Mouse (Mus musculus) MEL (cell line): Measurements from ENCODE around the gene Tprkb. TPM values are rescaled to one million over a fixed set of nuclear protein-coding genes. Genes with fewer than 3 reads are reported as not detected.
"Not testable (repeated sequence)": the region's sequence is repeated elsewhere in the genome, so short reads cannot be mapped to it uniquely, and the experiment has no call there.

ENCODE experiments used
- DNase-seq: peaks from one replicate; pipeline ENCODE4 v3.0.0; 2011; ENCODE audit warnings: low read depth, low spot score
- H3K27ac ChIP-seq: 2 replicates; pipeline ENCODE4 v1.5.1; 2012; ENCODE audit warnings: low read depth, mild to moderate bottlenecking, control low read depth, low read length, moderate library complexity; ENCODE audit not compliant: control insufficient read depth
- H3K27me3 ChIP-seq, 2 experiments: fragments of 150-350 bp in 1 of 2; sonication (generic) in 1 of 2; 2 replicates each; pipeline ENCODE4 v1.6.1; 2012; ENCODE audit warnings: low read length in 2 of 2, mild to moderate bottlenecking in 2 of 2, improper control_type of control experiment in 1 of 2, moderate library complexity in 1 of 2; ENCODE audit not compliant: insufficient read depth in 2 of 2, control insufficient read depth in 1 of 2
- H3K36me3 ChIP-seq, 2 experiments: 2 replicates each; pipeline ENCODE4 v1.6.1; 2012 to 2014; ENCODE audit warnings: low read length in 2 of 2, improper control_type of control experiment in 1 of 2, inconsistent platforms in 1 of 2, mild to moderate bottlenecking in 1 of 2; ENCODE audit not compliant: insufficient read depth in 2 of 2, control insufficient read depth in 1 of 2
- H3K4me1 ChIP-seq, 2 experiments: fragments of 150-350 bp in 1 of 2; sonication (generic) in 1 of 2; 2 replicates each; pipeline ENCODE4 v1.6.1; 2012; ENCODE audit warnings: low read length in 2 of 2, improper control_type of control experiment in 1 of 2, mild to moderate bottlenecking in 1 of 2; ENCODE audit not compliant: insufficient read depth in 2 of 2, control insufficient read depth in 1 of 2
- H3K4me3 ChIP-seq, 2 experiments: fragments of 150-350 bp in 1 of 2; sonication (generic) in 1 of 2; 2 replicates each; pipeline ENCODE4 v1.5.1; 2012; ENCODE audit warnings: low read depth in 2 of 2, low read length in 2 of 2, mild to moderate bottlenecking in 2 of 2, moderate library complexity in 2 of 2, control low read depth in 1 of 2, improper control_type of control experiment in 1 of 2; ENCODE audit not compliant: control insufficient read depth in 1 of 2, insufficient read depth in 1 of 2
- H3K79me2 ChIP-seq: 2 replicates; pipeline ENCODE4 v1.6.1; 2012; ENCODE audit warnings: mild to moderate bottlenecking, low read length, moderate library complexity; ENCODE audit not compliant: control insufficient read depth, poor library complexity, insufficient read depth
- H3K9ac ChIP-seq: 2 replicates; pipeline ENCODE4 v1.6.1; 2012; ENCODE audit warnings: low read depth, mild to moderate bottlenecking, control low read depth, low read length, moderate library complexity; ENCODE audit not compliant: control insufficient read depth, poor library complexity, severe bottlenecking
- H3K9me3 ChIP-seq: fragments of 150-350 bp; sonication (generic); replicated peaks from 2 replicates; pipeline ENCODE4 v1.6.1; 2012; ENCODE audit warnings: mild to moderate bottlenecking, low read length, improper control_type of control experiment, moderate library complexity; ENCODE audit not compliant: insufficient read depth
- CTCF ChIP-seq, 3 experiments: IDR thresholded peaks in 2 of 3; conservative IDR thresholded peaks in 1 of 3; 2 replicates each; pipeline ENCODE4 v1.5.1; 2011 to 2012; ENCODE audit warnings: low read length in 3 of 3, low read depth in 2 of 3, mild to moderate bottlenecking in 2 of 3, improper control_type of control experiment in 1 of 3, inconsistent platforms in 1 of 3, mixed read lengths in 1 of 3, moderate library complexity in 1 of 3; ENCODE audit not compliant: control insufficient read depth in 1 of 3, insufficient read depth in 1 of 3, poor library complexity in 1 of 3, severe bottlenecking in 1 of 3
- ELF1 ChIP-seq: IDR thresholded peaks from 2 replicates; pipeline ENCODE4 v1.6.1; 2014; ENCODE audit warnings: low read depth, mild to moderate bottlenecking, inconsistent platforms, low read length, improper control_type of control experiment, moderate library complexity
- EP300 ChIP-seq, 2 experiments: IDR thresholded peaks; 2 replicates each; pipeline ENCODE4 v1.6.1; 2011; ENCODE audit warnings: improper control_type of control experiment in 2 of 2, low read length in 2 of 2, low read depth in 1 of 2, mild to moderate bottlenecking in 1 of 2
- ETS1 ChIP-seq: IDR thresholded peaks from 2 replicates; pipeline ENCODE4 v1.6.1; 2012; ENCODE audit warnings: low read depth, mild to moderate bottlenecking, inconsistent platforms, low read length, improper control_type of control experiment, moderate library complexity
- GATA1 ChIP-seq: IDR thresholded peaks from 2 replicates; pipeline ENCODE4 v1.6.1; 2011; ENCODE audit warnings: low read depth, low read length, improper control_type of control experiment
- HCFC1 ChIP-seq: IDR thresholded peaks from 2 replicates; pipeline ENCODE4 v1.6.1; 2012; ENCODE audit warnings: low read depth, mild to moderate bottlenecking, inconsistent platforms, low read length, improper control_type of control experiment, moderate library complexity
- MAFK ChIP-seq: IDR thresholded peaks from 2 replicates; pipeline ENCODE4 v1.6.1; 2011; ENCODE audit warnings: low read depth, mild to moderate bottlenecking, low read length, improper control_type of control experiment, borderline replicate concordance
- MAX ChIP-seq: IDR thresholded peaks from 2 replicates; pipeline ENCODE4 v1.6.1; 2011; ENCODE audit warnings: low read length, improper control_type of control experiment
- MAZ ChIP-seq: IDR thresholded peaks from 2 replicates; pipeline ENCODE4 v1.6.1; 2012; ENCODE audit warnings: low read depth, mild to moderate bottlenecking, inconsistent platforms, low read length, improper control_type of control experiment
- MXI1 ChIP-seq: IDR thresholded peaks from 2 replicates; pipeline ENCODE4 v1.6.1; 2011; ENCODE audit warnings: mild to moderate bottlenecking, low read depth, low read length, improper control_type of control experiment
- MYC ChIP-seq: IDR thresholded peaks from 2 replicates; pipeline ENCODE4 v1.6.1; 2011; ENCODE audit warnings: low read depth, mild to moderate bottlenecking, low read length, improper control_type of control experiment, moderate library complexity
- NRF1 ChIP-seq: IDR thresholded peaks from 2 replicates; pipeline ENCODE4 v1.6.1; 2014; ENCODE audit warnings: low read depth, mild to moderate bottlenecking, inconsistent platforms, low read length, improper control_type of control experiment, moderate library complexity; ENCODE audit not compliant: poor library complexity, insufficient read depth, severe bottlenecking
- POLR2A ChIP-seq, 2 experiments: IDR thresholded peaks; 2 replicates each; pipeline ENCODE4 v1.6.1; 2011 to 2012; ENCODE audit warnings: low read length in 2 of 2, mild to moderate bottlenecking in 2 of 2, control low read depth in 1 of 2, improper control_type of control experiment in 1 of 2, low read depth in 1 of 2, moderate library complexity in 1 of 2; ENCODE audit not compliant: control insufficient read depth in 1 of 2, insufficient read depth in 1 of 2, poor library complexity in 1 of 2
- POLR2AphosphoS2 ChIP-seq: IDR thresholded peaks from 2 replicates; pipeline ENCODE4 v1.6.1; 2011; ENCODE audit warnings: low read length, improper control_type of control experiment
- POLR2AphosphoS5 ChIP-seq: IDR thresholded peaks from 2 replicates; pipeline ENCODE4 v1.6.1; 2012; ENCODE audit warnings: low read depth, borderline replicate concordance, mild to moderate bottlenecking, inconsistent platforms, low read length, moderate library complexity, mixed read lengths
- SIN3A ChIP-seq: IDR thresholded peaks from 2 replicates; pipeline ENCODE4 v1.6.1; 2012; ENCODE audit warnings: low read length, improper control_type of control experiment, inconsistent platforms
- SMC3 ChIP-seq: IDR thresholded peaks from 2 replicates; pipeline ENCODE4 v1.6.1; 2011; ENCODE audit warnings: low read depth, low read length, improper control_type of control experiment
- TAL1 ChIP-seq: IDR thresholded peaks from 2 replicates; pipeline ENCODE4 v1.6.1; 2012; ENCODE audit warnings: mild to moderate bottlenecking, inconsistent platforms, low read length, moderate library complexity, mixed read lengths
- TBP ChIP-seq: IDR thresholded peaks from 2 replicates; pipeline ENCODE4 v1.8.0; 2011; ENCODE audit warnings: low read depth, low read length, improper control_type of control experiment
- TCF12 ChIP-seq: IDR thresholded peaks from 2 replicates; pipeline ENCODE4 v1.6.1; 2014; ENCODE audit warnings: low read depth, mild to moderate bottlenecking, inconsistent platforms, low read length, improper control_type of control experiment, moderate library complexity
- UBTF ChIP-seq: IDR thresholded peaks from 2 replicates; pipeline ENCODE4 v1.6.1; 2012; ENCODE audit warnings: low read depth, mild to moderate bottlenecking, inconsistent platforms, low read length, improper control_type of control experiment, moderate library complexity, borderline replicate concordance; ENCODE audit not compliant: insufficient read depth
- USF1 ChIP-seq: IDR thresholded peaks from 2 replicates; pipeline ENCODE4 v1.6.1; 2014; ENCODE audit warnings: low read depth, mild to moderate bottlenecking, inconsistent platforms, low read length, improper control_type of control experiment, moderate library complexity
- polyA plus RNA-seq, 2 experiments: library from polyadenylated mRNA; stranded (reverse) in 1 of 2; unstranded in 1 of 2; fragments of >175 nt in 1 of 2; fragments of >200 nt in 1 of 2; gene quantifications; 2 replicates each; pipeline versions ENCODE4 v1.2.1 to v1.2.4; 2012; ENCODE audit warnings: low replicate concordance in 2 of 2, low read depth in 1 of 2; ENCODE audit not compliant: insufficient read length in 2 of 2, insufficient read depth in 1 of 2, missing spikeins in 1 of 2
- total RNA-seq: library from RNA; depleted of rRNA; stranded (reverse); fragments of 300-350 nt; gene quantifications from 2 replicates; pipeline ENCODE4 v1.2.3, GENCODE M21; 2012

Tprkb gene
- total and polyA plus RNA-seq, 3 experiments: 66.5 to 87.6 (median 85.1) TPM

DNA sequence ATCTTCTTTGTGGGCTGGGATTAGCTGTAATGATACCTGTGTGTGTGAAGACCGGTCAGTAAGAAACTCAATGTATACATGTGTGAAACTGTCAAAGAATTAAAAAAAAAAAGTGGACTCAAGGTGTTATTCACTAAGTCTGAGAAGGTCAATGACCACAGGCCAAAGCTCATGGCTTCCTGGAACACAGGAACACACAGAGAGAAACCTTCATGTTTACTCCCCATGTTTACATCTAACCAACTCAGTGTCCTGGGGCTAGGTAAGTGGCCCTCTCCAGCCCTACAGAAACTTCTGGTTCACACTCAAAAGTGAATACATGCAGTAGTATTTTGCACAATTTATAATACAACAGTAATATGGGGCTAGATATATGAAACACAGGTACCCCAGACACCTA, 2.0 kb upstream of the Tprkb start:
- Histone ChIP-seq H3K27me3 (no peaks in the 10 kb centered on the region), H3K4me3 (no peak overlapping the region), H3K27ac (no peak overlapping the region), H3K79me2 (peaks cover under 1% of the 10 kb centered on the region; the same call in 1 of the 2 replicates), H3K9me3 (no peaks in the 10 kb centered on the region), H3K36me3 (peaks cover 0 to 12% of the 10 kb centered on the region in 2 experiments; a peak in 2 of 4 replicates), H3K9ac (no peak overlapping the region), H3K4me1 (peaks cover 6% of the 10 kb centered on the region in 2 experiments; a peak in 3 of 4 replicates)
- TF ChIP-seq GATA1 (no peak), USF1 (no peak), MAZ (no peak), MAFK (no peak), NRF1 (no peak), POLR2AphosphoS2 (no peak), ETS1 (no peak), POLR2AphosphoS5 (no peak), SMC3 (no peak)
- no peak for DNase-seq

DNA sequence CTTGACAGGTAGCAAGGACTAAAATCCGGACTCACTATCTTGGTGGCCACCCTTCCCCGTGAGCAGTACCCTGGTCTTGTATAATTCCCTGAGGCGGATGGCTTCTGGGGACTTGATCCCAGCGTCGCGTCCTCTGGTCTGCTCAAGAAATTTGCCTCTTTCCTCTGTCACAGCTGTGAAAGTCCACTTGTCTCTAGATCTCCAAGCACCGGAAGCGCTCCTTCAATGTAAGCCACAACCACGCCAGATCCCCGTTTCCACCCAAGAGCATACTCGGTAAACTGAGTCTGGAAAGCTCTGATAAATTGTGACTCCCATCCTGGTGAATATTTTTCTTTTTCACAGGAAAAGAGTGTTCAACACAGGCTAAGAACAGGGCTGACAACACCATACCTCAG, 3.5 kb downstream of the Tprkb start:
- Histone ChIP-seq H3K9me3 (no peaks in the 10 kb centered on the region), H3K79me2 (peaks cover 12% of the 10 kb centered on the region), H3K27ac (peak overlapping the region; percentile 77), H3K36me3 (peaks cover 0 to 9% of the 10 kb centered on the region in 2 experiments; a peak in 3 of 4 replicates), H3K27me3 (no peaks in the 10 kb centered on the region), H3K4me3 (peak overlapping the region; percentile 71 to 80), H3K9ac (peak overlapping the region; percentile 73), H3K4me1 (peaks cover 9% of the 10 kb centered on the region in 2 experiments; a peak in 3 of 4 replicates)
- peak; percentile 66 for DNase-seq
- TF ChIP-seq UBTF (no peak), MAX (no peak), ETS1 (0 out of 2 replicates have a peak, but pooled peaks have one; percentile 26)

DNA sequence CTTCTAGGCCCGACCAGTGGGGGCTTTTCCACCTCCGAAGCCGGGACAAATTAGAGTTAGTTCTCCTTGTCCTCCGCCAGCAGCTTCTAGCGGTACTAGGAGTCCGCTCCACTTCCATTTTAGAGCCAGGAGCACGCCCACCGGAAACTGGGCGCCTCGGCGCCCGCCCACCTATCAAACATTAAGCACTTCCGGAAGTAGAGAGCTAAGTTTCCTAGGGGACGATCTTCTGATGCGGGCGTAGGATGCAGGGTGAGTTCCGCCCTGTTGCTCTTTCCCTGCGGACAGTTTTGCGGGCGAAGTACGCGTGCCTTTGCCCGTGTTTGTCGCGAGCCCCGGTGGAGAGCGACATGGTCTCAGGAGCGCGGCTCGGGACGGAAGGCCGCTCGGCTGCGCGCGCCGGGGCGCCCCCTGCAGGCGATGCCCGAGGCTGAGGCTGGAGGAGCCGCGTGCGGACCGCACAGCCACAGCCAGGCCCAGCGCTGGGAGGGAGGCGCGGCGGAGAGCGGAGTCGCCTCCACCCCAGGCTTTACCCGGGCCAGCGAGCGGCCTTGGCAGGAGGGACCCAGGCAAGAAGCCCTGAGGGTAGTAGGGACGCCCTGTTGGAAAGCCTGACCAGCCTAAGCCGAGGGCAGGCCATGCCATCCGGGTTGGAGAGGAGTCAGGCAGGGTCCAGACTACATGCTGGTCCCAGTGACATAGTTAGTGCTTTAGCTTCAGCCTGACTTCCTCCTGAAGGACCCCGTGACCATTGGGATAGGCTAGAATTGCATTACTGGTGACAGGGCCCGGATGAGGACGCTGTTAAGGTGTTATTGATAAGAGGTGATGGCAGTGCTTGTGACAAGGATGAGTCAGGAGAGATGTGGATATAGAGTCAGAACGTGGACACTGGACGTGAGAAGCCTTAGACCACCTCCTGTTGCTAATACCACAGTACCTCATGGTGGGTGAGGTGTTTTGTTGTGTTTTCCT, 4.2 kb downstream of the Tprkb start, which contains the start of gene Nat8f1:
Gene Nat8f1, minus strand, starts transcription at position 149 of the 975 bp plus-strand sequence.
- H3K27ac ChIP-seq: peak within 1 kb of the TSS; percentile 77
- peak; percentile 95 for DNase-seq
- peak within 1 kb of the TSS; percentile 71 to 80 for H3K4me3 ChIP-seq
- H3K9ac ChIP-seq: peak within 1 kb of the TSS; percentile 73
- H3K36me3 ChIP-seq, H3K27me3 ChIP-seq, H3K9me3 ChIP-seq, H3K4me1 ChIP-seq: not testable (repeated sequence)
- peaks cover 13% of the 10 kb centered on the region for H3K79me2 ChIP-seq
- TF ChIP-seq USF1: peak; percentile 80
- peak; percentile 83 for TF ChIP-seq ELF1
- peak; percentile 50 for TF ChIP-seq TCF12
- TF ChIP-seq POLR2A (IDR thresholded peaks at IDR 0.05; ENCODE audit: control insufficient read depth in 1 of 2, insufficient read depth in 1 of 2, low read depth in 1 of 2, low read length in 2 of 2, poor library complexity in 1 of 2): peak; percentile 70 to 78
- peak; percentile 67 for TF ChIP-seq GATA1
- peak; percentile 59; the same call in 1 of the 2 replicates for TF ChIP-seq POLR2AphosphoS2
- peak in 2 of 3 experiments; percentile 22 to 41; a peak in 3 of 6 replicates for TF ChIP-seq CTCF (IDR thresholded peaks at IDR 0.05 in 2 of 3, conservative IDR thresholded peaks at IDR 0.05 in 1 of 3; ENCODE audit: control insufficient read depth in 1 of 3, insufficient read depth in 1 of 3, low read depth in 2 of 3, low read length in 3 of 3, poor library complexity in 1 of 3, severe bottlenecking in 1 of 3)
- TF ChIP-seq MAX: peak; percentile 19; the same call in 1 of the 2 replicates
- peak; percentile 72 for TF ChIP-seq HCFC1
- TF ChIP-seq EP300 (IDR thresholded peaks at IDR 0.05; ENCODE audit: low read depth in 1 of 2, low read length in 2 of 2): peak; percentile 19 to 43; a peak in 2 of 4 replicates
- peak; percentile 66 for TF ChIP-seq TAL1
- TF ChIP-seq MXI1: peak; percentile 46
- peak; percentile 28; the same call in 1 of the 2 replicates for TF ChIP-seq ETS1
- peak; percentile 87 for TF ChIP-seq TBP
- peak; percentile 71; the same call in 1 of the 2 replicates for TF ChIP-seq MYC
- peak; percentile 77 for TF ChIP-seq SIN3A
